Mouse (Mus musculus) midbrain, embryonic 13.5 days (tissue): ENCODE measurements at regions not wholly inside any gene's neighbourhood (a gene's known extent, or its start where the extent isn't known, plus 50 kb on each side); places are given as distances from the start of the nearest gene placed in this dataset.

Source experiments
- ATAC-seq: fragments of 200-750 bp; cut with Nextera tagmentation; 2 replicates; pipeline ENCODE4 v1.8.0; 2017; ENCODE audit warnings: mild to moderate bottlenecking, moderate TSS enrichment, moderate library complexity
- H3K27ac ChIP-seq: fragments of 300-500 bp; sonication (generic); 2 replicates; pipeline ENCODE4 v1.5.1; 2015; ENCODE audit warnings: inconsistent platforms, mild to moderate bottlenecking, moderate library complexity
- H3K27me3 ChIP-seq: fragments of 300-500 bp; sonication (generic); 2 replicates; pipeline ENCODE4 v1.6.1; 2015; ENCODE audit warnings: mild to moderate bottlenecking, inconsistent platforms
- H3K36me3 ChIP-seq: fragments of 300-500 bp; sonication (generic); 2 replicates; pipeline ENCODE4 v1.6.1; 2015; ENCODE audit warnings: mild to moderate bottlenecking, inconsistent platforms
- H3K4me1 ChIP-seq: fragments of 300-500 bp; sonication (generic); replicated peaks from 2 replicates; pipeline ENCODE4 v1.6.1; 2015; ENCODE audit warnings: inconsistent platforms
- H3K4me2 ChIP-seq: fragments of 300-500 bp; sonication (generic); replicated peaks from 2 replicates; pipeline ENCODE4 v1.6.1; 2015; ENCODE audit warnings: moderate library complexity, mild to moderate bottlenecking, inconsistent platforms
- H3K4me3 ChIP-seq: fragments of 300-500 bp; sonication (generic); replicated peaks from 2 replicates; pipeline ENCODE4 v1.5.1; 2015; ENCODE audit warnings: mild to moderate bottlenecking, inconsistent platforms
- H3K9ac ChIP-seq: fragments of 300-500 bp; sonication (generic); replicated peaks from 2 replicates; pipeline ENCODE4 v1.6.1; 2015; ENCODE audit warnings: mild to moderate bottlenecking, inconsistent platforms
- H3K9me3 ChIP-seq: fragments of 300-500 bp; sonication (generic); 2 replicates; pipeline ENCODE4 v1.6.1; 2016; ENCODE audit warnings: mild to moderate bottlenecking, inconsistent platforms
- WGBS: fragments of 180-500 bp; shearing (Covaris S2); methylation state at CpG from one replicate; pipeline ENCODE4 v1.1.7; 2015; 5-methylcytosine and 5-hydroxymethylcytosine counted together

DNA sequence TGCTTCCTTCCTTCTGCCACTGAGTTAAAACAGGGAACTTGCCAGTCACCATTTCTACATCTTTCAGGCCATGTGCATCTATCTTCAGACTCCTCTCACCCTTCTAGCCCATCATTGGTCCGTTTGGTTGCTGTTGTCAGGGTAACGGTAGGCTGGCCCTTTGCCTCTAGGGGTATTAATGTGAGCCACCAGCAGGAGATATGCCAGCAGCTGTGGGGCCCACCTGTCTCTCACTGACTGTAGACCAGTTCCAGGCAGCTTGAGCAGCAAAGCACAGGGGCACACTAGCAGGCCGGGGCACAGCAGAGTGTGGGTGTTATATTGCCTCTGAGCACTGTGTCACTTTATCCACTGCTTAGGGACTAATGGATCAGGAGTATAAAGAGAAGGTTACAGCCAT, 91.3 kb downstream of the Cdc7 start:
- peak; percentile 90 for ATAC-seq
- Histone ChIP-seq H3K4me1 (peaks cover 9% of the 10 kb centered on the region), H3K27me3 (no peaks in the 10 kb centered on the region), H3K4me3 (no peak overlapping the region), H3K9ac (no peak overlapping the region), H3K9me3 (no peaks in the 10 kb centered on the region), H3K27ac (no peak overlapping the region), H3K4me2 (no peak overlapping the region), H3K36me3 (no peaks in the 10 kb centered on the region)
- 35% methylated on average over 3 of the region's 3 CpGs for WGBS
